Mouse (Mus musculus) thymus, postnatal 10 days (tissue): ENCODE data around the gene Anapc2.

ENCODE experiments used
- DNase-seq, 2 experiments: peaks; one replicate each; pipeline ENCODE4 v3.0.0; 2021; ENCODE audit warnings: low spot score in 2 of 2

Gene Anapc2

DNA sequence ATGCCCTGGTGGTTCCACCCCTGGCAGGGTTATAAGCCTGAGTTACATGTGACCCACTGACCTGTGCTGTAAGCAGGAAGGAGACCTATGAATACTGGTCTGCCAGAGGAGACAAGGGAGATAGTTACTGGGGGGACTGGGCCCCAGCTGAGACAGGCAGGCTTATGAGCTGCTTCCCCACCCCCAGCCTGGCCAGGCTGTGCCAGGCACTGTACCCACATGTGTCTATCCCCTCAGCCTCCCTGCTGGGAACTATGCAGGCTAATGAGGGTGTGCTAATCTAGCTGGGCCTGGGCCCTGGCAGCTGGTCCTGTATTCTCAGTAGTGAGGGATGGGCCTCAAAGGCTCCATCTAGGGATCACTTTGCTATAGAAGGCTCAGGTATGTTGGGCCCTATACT, 5.0 kb upstream of the Anapc2 start:
- no peak for DNase-seq

DNA sequence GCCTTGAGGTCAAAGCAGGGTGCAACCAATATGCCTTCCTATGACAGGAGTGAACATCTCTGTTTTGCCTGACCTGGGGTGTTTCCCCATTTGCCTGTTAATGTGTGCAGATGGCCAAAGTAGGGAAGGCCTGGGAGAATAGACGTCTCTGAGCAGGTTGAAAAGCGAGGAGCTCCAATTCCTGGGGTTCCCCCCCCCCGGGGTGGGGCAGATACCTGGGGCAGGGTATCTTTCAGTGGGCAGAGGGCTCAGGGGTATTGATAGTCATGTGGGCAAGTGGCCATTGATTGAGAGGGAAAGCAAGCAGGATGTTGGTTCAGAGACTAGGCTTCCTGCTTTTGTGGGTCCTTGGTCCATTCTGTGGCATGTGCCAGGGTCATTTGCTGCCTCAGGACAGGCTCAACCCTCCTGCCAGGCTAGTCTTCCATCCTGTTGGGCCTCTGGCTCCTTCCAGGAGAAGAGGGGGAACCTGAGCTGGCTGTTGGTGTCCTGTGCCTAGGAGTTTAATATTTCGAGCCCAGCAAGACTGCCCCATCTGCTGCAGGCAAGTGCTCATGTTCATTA, 4.5 kb upstream of the Anapc2 start:
- DNase-seq: no peak

DNA sequence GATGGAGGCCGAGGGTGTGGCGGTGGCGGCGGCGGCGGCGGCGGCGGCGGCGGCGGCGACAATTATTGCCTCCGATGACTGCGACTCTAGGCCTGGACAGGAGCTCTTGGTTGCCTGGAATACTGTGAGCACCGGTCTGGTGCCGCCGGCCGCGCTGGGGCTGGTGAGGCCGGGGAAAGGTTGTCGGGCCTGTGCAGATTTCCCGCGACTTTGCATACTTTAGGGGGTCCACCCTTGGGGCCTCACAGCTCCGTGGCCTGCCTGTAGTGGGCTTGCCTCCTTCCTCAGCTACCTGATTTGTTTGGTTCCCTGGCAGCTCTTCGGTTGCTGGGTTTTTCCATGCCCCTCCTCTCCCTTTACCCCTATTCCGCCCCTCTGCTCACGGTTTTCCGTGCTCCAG, 237 bp downstream of the Anapc2 start:
- no peak for DNase-seq

DNA sequence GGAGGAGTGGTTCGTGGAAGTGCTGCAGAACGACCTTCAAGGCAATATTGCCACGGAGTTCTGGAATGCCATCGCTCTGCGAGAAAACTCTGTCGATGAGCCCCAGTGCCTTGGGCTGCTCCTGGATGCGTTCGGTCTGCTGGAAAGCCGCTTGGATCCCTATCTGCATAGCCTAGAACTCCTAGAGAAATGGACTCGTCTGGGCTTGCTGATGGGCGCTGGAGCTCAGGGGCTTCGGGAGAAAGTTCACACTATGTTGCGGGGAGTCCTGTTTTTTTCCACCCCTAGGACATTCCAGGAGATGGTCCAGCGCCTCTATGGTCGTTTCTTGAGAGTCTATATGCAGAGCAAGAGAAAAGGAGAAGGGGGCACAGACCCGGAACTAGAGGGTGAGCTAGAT, 732 bp downstream of the Anapc2 start:
- DNase-seq: no peak

DNA sequence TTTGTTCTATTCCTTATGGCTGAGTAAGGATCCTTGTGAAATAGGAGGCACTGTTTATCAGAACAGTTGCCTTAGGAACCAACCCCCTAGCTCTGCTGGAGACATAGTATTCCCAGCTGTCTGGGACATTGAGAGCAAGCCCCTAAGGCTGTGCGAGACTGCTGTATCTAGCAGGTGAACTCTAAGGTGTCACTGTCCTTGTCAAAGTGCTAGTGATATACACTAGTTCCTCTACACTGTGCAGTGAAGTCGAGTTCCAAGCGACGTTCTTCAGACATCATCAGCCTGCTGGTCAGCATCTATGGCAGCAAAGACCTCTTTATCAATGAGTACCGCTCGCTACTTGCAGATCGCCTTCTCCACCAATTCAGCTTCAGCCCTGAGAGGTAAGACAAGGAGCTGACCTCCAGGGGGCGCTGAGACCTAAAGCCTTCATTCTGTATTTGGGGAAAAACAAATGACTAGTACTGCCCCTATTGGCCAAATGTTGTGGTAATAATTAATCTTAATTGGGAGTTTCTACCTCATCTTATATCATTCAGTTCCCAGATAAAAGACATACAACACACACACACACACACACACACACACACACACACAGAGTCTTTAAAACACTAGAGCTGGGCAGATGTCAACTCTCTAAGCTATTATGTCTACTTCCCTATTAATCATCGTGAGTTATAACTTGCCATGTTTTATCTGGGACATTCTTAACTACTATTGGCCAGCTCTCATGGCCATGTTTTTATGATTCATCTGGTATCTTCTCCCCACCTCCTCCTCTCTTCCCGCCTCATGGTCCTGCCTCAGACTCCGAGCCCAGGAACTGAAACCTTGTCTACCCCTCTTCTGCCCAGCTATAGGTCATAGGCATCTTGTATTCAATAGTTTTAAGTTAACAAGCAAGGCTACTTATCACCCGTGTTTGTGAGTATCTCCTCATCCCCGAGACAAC, 6.9 kb downstream of the Anapc2 start:
- DNase-seq: peak; percentile 54 to 78

DNA sequence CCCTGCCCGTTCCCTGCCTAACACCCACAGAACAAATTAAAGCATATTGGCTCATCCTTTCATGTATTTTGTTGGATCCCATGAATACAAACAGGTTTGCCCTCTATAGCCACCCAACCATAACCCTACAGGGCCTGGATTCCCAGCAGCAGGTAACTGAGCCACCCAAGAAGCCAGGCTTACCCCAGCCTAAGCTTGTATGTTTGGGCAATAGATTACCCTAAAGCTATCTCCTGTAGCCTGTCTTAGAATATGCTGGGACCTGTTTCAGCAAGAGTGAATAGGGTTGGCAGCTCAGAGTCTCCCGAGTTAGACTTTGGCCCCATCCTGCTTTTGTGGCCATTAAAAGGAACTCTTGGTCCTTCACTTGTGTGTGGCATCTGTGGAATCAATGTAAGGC, 13.3 kb downstream of the Anapc2 start:
- no peak for DNase-seq

DNA sequence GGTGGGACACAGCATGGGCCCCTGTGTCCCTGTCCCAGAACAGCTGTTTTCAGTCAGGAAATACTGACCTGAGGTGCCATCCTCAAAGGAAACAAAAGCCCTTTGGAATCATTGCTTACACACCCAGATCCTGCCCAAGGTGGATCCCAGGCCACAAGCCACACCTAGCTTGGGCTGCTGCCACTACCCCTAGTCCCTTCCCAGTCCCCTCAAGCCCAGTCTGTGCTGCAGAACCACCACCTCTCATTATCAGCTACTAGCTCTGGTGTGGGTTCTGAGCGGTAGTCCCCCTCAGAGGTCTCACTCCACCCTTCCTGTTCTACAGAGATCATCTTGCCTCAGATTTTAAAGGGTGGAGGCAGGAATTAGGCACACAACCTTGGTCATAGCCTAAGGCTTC, 14.0 kb downstream of the Anapc2 start:
- DNase-seq: no peak

DNA sequence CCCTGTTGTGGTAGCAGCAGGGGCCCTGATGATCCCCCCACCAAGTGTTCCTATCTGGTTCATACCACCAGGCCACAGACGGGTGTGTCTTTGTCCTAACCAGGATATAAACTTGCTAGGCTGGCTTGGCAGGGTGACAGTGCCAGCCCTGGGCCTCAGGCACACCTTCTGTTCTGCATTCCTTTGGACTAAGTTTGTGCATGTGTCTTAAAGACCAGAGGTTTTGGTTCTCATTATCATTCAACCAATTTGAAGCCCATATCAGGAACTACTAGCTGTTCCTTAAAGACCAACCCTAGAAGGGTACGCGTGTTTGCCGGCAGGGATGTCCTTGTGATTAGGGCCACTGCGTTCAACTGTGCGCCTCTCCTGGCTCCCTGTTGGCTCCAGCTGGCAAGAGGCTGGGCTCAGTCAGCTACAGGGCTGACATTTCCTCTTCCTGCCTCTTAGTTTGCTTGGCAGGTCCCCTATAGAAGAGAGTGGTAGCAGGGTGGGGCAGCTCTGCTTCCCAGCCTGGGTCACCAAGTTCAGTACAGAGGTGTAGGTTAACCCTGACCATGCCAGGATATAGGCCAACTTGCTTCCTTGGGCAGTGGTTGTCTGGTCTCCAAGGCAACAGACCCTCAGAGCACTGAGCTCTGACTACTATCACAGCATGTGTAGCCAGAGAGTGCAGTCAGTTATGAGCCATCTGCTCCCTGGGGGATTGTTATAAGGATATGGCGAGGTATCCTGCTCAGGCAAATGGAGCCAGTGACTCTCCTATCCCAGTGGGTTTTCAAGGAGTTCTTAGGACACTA, 14.8 kb downstream of the Anapc2 start:
- no peak for DNase-seq

DNA sequence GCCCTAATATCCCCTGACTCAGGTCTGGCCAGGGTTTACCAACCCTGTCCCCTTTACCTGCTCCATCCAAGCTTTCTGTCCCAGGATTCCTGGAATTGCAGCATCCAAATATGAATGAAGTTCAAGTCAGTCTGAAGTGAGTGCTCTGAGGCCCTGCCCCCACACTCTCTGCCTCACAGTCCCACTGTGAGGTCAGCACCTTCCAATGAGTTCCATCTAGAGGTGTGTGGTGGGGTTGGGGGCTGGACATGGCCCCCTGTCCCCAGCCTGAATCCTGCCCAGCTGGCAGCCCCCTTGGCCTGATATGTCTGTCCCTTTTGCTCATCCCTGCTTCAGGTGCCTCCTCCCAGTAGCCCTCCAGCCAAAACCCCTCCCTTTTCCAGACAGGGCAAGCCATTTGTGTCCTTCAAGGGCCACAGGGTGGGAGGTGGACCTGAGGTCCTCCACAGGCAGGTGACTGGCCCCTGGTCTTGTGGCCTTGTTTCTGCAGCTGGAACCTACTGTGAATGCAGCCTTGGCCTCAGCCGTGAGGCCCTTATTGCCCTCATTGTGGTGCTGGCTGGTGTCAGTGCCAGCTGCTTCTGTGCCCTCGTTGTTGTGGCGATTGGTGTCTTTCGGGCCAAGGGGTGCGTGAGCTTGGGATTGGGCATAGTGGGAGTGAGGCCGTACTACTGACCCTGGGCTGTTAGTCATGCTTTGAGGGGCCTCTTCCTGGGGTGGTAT, 15.8 kb downstream of the Anapc2 start, which contains the start of gene Tmem210:
Gene Tmem210 (plus strand): TSS at position 219 of the 723 bp plus-strand sequence.
- no peak for DNase-seq

DNA sequence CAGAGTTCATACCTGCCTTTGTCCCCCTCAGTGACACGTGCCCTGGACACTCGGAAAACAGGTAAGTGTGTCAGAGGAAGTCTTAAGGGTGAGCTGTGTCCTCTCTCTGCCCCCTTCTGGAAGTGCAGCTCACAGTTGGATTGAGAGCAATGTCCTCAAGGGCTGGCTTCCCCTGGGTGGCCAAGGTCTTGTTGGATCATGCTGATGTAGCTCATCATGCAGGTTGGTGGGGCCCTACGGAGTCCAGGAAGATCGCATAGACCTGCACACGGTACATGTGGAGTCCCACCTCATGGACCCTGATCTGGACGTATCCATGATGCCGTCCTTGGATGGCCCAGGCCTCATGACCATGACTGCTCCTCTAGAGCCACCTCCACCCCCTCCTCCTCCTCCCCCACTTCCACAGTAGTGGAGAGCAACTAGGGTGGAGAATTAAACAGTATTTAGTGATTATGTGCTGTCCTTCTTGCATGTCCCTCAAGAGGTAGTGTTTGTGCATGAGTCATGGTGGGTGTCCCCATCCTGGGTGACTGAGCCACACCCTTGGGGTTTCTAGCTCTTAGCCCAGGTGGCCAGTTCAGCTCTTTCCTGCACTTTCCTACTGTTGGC, 16.6 kb downstream of the Anapc2 start:
- no peak for DNase-seq

DNA sequence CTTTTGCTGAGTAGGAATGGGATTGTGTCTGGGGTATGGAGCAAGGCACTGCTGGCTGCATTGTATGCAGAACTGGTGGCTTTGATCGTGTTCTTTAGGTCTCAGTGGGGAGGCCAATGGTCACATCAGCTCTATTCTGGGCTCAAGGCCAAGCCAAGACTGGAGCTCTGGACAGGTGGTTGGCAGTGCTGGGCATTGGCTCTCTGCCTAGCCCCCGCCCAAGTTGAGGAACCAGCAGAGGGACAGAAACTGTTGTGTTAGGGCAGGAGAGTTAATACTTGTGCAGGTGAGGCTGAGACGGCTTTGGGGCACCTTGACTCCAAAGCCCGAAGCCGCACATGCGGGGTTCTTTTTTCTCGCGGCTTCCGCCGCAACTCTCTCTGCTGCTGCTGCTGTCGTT, 17.4 kb downstream of the Anapc2 start, which contains the start of gene Lrrc26:
Gene Lrrc26 (plus strand): TSS at position 265 of the 400 bp plus-strand sequence.
- no peak for DNase-seq

DNA sequence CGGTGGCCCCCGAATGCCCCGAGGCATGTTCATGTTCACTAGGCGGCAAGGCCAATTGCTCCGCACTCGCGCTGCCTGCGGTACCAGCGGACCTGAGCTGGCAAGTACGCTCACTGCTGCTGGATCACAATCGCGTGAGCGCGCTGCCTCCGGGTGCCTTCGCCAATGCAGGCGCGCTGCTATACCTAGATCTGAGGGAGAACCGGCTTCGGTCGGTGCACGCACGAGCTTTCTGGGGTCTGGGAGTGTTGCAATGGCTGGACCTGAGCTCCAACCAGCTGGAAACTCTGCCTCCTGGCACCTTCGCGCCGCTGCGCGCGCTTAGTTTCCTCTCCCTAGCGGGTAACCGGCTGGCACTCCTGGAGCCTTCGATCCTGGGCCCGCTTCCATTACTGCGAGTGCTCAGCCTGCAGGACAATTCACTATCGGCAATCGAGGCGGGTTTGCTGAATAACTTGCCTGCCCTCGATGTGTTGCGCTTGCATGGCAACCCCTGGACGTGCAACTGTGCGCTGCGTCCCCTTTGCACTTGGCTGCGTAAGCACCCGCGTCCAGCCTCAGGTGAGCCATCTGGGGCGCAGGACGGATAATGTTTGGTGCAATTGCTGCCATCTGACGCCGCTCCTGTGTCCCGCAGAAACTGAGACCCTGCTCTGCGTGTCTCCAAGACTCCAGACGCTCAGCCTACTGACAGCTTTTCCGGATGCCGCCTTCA, 18.0 kb downstream of the Anapc2 start:
- no peak for DNase-seq

DNA sequence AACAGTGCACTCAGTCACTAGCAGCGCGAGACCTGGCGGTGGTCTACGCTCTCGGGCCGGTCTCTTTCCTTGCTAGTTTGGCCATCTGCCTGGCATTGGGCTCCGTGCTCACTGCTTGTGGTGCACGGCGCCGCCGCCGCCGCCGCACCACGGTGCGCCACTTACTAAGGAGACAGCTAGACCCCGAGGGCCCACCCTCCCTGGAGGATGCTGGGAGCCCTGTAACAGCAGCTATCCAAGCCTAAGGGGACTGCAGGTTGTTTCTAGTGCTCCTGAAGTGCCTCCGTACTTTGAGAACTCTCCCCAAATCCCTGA, 18.5 kb downstream of the Anapc2 start:
- DNase-seq: no peak

DNA sequence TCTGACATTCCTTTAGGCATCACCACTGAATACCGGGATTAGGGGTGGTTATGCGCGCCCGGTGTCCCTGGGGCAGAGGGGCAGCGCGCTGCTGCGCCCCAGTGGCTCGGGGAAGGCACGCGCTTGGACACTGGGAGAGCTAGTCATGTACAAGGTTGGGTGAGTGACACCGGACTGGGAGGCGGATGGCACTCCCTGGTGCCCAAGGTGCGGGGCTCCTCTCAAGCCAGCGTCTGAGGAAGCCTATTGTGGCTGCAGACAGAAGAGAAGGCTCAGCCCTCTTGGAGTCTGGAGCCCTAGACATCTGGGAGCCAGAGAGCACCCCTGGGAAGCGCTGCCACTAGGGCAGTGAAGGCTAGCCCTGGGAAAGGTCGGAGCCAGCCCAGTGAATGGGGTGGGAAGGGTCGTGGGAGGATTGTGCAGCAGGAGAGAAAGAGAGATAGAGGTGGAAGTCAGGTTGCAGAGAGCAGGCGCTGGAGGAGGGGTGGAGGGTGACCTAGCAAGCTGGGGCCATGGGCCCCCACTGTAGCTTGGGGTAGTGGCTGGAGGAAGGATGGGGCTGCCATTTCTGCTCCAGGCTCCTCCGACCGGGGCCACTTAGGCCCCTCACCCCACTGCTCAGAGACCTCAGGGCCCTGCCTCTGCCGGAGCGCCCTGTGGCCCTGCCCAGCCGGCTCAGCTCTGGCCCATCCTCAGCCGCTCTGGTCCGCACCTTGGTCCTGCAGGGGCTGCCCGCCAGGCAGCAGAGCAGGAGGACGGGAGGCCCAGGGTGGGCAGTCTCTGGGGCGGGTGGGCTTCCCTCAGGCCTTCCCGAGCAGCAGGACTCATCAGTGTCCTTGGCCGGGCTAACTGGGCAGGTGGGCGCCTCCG, 19.1 kb downstream of the Anapc2 start:
- no peak for DNase-seq

DNA sequence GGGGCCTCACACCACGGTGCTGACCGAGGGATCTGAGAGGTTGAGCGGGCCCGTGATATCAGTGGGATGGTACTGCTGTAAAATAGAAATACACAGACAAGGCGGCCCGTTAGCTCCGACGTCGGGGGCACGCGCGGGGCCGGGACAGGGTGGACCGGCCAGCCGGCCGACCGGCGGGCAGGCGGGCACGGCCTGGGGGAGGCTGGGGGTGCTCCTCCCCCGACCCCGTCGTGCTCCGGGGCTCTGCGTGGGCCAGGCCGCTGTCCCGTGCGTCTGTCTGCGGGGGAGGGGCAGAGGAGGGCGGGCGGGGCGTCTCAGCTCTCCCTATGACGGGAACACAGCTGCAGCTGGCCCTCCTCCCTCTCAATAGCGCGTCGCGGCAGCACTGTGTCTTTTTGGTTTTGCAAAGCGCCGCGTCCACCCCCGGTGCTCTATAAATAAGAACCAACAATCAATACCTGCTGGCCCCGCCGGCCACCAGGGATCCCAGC, 19.8 kb downstream of the Anapc2 start:
- DNase-seq: no peak

DNA sequence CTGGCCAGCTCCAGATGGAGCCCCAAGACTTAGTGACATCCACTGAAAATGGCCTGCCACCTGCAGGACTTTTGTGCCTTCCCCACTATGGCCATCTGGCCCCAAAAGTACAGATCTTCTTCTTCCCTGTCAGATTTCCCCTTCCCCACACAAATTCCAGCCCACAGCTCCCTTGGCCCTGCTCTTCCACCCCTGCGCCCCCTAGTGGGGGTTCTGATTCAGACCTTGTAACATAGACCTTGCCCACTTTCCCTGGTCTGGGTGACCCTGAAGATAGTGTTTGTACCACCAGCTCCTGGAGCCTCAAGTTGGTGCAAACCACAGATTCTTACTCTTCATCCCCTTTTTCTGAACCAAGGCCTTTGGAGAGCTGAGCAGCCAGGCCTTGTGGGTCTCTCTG, 20.6 kb downstream of the Anapc2 start:
- peak; percentile 19 to 79 for DNase-seq

DNA sequence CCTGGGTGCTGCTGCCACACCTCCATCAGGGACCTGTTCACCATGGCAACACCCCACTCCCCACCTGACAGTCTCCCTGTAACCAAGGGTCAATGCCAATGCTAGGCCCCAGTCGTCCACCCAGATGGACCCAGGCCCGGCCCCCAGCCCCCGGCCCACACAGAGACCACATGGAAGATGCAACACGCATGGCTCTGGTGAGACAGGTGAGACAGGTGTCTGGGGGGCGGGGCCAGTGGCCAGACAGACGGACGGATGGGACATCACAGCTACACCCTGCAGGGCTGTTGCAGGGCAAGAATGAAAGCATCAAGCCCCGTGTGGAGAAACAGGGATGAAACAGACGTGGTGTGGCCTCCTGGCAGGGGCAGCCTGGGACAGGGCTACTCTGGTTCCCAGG, 21.4 kb downstream of the Anapc2 start:
- DNase-seq: no peak

DNA sequence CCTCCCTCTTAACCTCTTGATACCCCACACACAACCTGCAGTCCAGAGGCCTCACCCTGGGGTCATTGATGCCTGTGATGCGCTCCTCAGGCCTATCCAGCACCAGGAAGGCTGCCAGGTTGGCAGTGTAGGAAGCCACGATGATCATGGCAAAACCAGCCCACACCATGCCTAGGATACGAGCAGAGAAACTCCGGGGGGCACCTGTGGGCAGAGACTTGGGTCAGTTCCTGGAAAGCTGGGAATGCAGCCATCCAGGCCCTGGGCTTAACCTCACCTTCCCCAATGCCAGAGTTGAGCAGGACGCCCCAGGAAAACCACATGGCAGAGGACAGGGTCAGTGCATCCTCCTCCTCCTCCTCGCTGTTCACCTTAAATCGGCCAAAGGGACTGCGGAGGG, 24.8 kb downstream of the Anapc2 start:
- DNase-seq: no peak

DNA sequence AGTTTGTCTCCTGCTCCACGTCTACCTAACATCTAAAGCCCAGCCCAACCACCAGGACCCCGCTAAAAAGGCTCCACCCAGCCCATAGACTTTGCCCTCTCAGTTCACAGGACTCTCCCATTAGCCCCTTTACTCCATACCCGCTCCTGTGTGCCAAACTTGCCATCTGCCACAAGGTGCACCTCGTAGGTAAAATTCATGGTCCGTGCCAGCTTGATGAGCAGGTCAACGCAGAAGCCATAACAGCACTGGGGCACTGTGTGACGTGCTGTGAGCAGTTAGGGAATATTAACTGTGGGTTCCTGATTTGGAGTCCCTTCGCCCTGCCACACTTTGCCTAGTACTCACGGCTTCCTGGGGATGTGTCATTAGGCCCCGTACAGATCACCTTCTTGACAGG, 25.8 kb downstream of the Anapc2 start:
- DNase-seq: no peak

DNA sequence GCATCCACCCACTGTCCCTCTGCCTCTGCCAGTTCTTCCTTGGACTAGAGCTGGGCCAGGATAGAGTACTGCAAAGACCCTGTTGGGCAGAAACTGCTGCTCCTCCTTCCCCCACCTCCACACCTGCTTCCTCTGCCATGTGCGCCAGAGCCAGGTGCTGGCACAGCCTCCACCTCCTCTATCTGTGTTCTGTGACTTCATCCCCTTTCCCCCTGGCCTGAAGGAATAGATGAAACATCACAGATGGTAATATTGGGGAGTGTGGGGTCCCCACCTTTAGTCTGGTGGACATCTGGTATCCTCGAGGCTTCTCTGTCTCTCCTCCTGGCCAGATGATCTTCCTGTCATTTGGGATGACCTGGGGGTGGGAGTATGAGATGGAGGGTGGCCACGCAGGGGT, 31.2 kb downstream of the Anapc2 start:
- DNase-seq: no peak
